21 mouse cellular contexts compared by ENCODE assay signal in the genomic region with DNA sequence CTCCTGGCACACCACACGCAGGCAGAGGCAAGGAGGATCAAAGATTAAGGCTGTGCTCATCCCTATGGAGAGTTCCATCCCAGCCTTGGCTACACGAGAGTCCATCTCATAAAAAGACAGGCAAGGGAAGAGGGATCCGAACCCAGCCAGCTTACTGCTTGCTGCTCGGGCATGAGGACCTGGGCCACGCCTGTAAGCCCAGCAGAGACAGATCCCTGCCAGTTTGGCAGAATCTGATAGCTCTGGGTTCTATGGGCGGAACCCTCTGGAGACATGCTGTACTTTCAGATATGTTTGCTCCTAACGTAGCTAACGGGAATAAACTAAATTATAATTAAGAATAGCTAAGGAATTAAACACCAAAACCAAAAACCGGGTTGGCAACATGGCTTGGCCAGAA. TPM values are rescaled to one million over a fixed set of nuclear protein-coding genes. Genes with fewer than 3 reads are reported as not detected.
DNase-seq lines count a peak whose midpoint lies in the region; ATAC-seq and TF ChIP-seq lines count a peak whose summit lies in the region.
"Had no signal": no experiment of that assay in that cellular context is flagged by ENCODE, and none has a peak within 500 bp of the region (broad histone marks: within the 10 kb centered on the region; RNA-seq: fewer than 3 reads in every experiment).

No protein-coding gene starts in this region.

- 90% methylated on average over 9 of the region's 9 CpGs for WGBS in intestine, embryonic 14.5 days
- 82% methylated on average over 9 of the region's 9 CpGs for WGBS in intestine, postnatal 0 days
- 59% methylated on average over 9 of the region's 9 CpGs for WGBS in bone marrow, adult 2 months
- WGBS in liver, embryonic 15.5 days (ENCODE audit: insufficient replicate concordance), result 33% methylated on average over 9 of the region's 9 CpGs

- H3K36me3 ChIP-seq in intestine, embryonic 14.5 days (ENCODE audit: control insufficient read depth, insufficient read depth, low read length), result no peaks in the 10 kb centered on the region
- no peaks in the 10 kb centered on the region for H3K36me3 ChIP-seq in intestine, postnatal 0 days (ENCODE audit: control insufficient read depth, insufficient read depth)
- H3K36me3 ChIP-seq in liver, embryonic 15.5 days (replicated peaks), result no peaks in the 10 kb centered on the region
- H3K36me3 ChIP-seq: embryonic facial prominence, embryonic 15.5 days; hindbrain, embryonic 12.5 days; intestine, embryonic 15.5 days; kidney, embryonic 15.5 days had no signal

- DNase-seq in intestine, embryonic 14.5 days (ENCODE audit: low spot score), result peak; percentile 48
- no peak for DNase-seq in right cerebral cortex, postnatal 25 days
- DNase-seq in cerebellum, postnatal 36 days, result no peak
- DNase-seq: adrenal gland, postnatal 25 days; cerebellum, postnatal 10 days; embryo, embryonic 11 days; gastrocnemius, postnatal 10 days; heart, adult 2 months; right cerebral cortex, adult 18-20 months; thymus, adult 2 months had no signal

- no peak overlapping the region for H3K27ac ChIP-seq in intestine, embryonic 14.5 days (ENCODE audit: low read depth)
- no peak overlapping the region for H3K27ac ChIP-seq in intestine, postnatal 0 days (ENCODE audit: low read depth, low read length)
- H3K27ac ChIP-seq in bone marrow, adult 2 months (ENCODE audit: control insufficient read depth, insufficient read depth, low read depth, low read length, poor library complexity), result peak overlapping the region; percentile 93
- H3K27ac ChIP-seq in liver, embryonic 15.5 days (replicated peaks), result peak overlapping the region; percentile 98
- H3K27ac ChIP-seq: embryonic facial prominence, embryonic 15.5 days; heart, adult 2 months; hindbrain, embryonic 12.5 days; intestine, embryonic 15.5 days; kidney, embryonic 15.5 days had no signal

- H3K9me3 ChIP-seq in intestine, embryonic 14.5 days (ENCODE audit: control insufficient read depth, low read length), result no peaks in the 10 kb centered on the region
- H3K9me3 ChIP-seq in intestine, postnatal 0 days (ENCODE audit: control insufficient read depth), result no peaks in the 10 kb centered on the region
- H3K9me3 ChIP-seq in liver, embryonic 15.5 days (replicated peaks), result no peaks in the 10 kb centered on the region
- H3K9me3 ChIP-seq: embryonic facial prominence, embryonic 15.5 days; hindbrain, embryonic 12.5 days; intestine, embryonic 15.5 days; kidney, embryonic 15.5 days; megakaryocyte, embryonic 14.5 days had no signal

- H3K4me3 ChIP-seq in intestine, embryonic 14.5 days (ENCODE audit: low read depth, low read length), result no peak overlapping the region
- no peak overlapping the region for H3K4me3 ChIP-seq in intestine, postnatal 0 days (ENCODE audit: low read depth, low read length)
- no peak overlapping the region for H3K4me3 ChIP-seq in bone marrow, adult 2 months (replicated peaks; ENCODE audit: control insufficient read depth, low read depth, low read length)
- peak overlapping the region; percentile 25 for H3K4me3 ChIP-seq in liver, embryonic 15.5 days (replicated peaks)
- H3K4me3 ChIP-seq: embryonic facial prominence, embryonic 15.5 days; heart, adult 2 months; hindbrain, embryonic 12.5 days; intestine, embryonic 15.5 days; kidney, embryonic 15.5 days; megakaryocyte, embryonic 14.5 days had no signal

- no peaks in the 10 kb centered on the region for H3K27me3 ChIP-seq in intestine, embryonic 14.5 days (replicated peaks; ENCODE audit: control insufficient read depth, insufficient read depth, low read length)
- no peaks in the 10 kb centered on the region for H3K27me3 ChIP-seq in intestine, postnatal 0 days (replicated peaks; ENCODE audit: control insufficient read depth, insufficient read depth, low read length)
- no peaks in the 10 kb centered on the region for H3K27me3 ChIP-seq in liver, embryonic 15.5 days
- H3K27me3 ChIP-seq: embryonic facial prominence, embryonic 15.5 days; hindbrain, embryonic 12.5 days; intestine, embryonic 15.5 days; kidney, embryonic 15.5 days had no signal

- no peak for ATAC-seq in intestine, embryonic 14.5 days (replicated peaks; ENCODE audit: low FRiP score, low TSS enrichment, low read depth)
- no peak for ATAC-seq in intestine, postnatal 0 days
- ATAC-seq in erythroblast, adult 5-6 weeks (replicated peaks; ENCODE audit: low FRiP score, poor library complexity, severe bottlenecking), result peak; percentile 71
- peak; percentile 69 for ATAC-seq in liver, embryonic 15.5 days (ENCODE audit: insufficient read depth)
- ATAC-seq: intestine, embryonic 15.5 days; midbrain, embryonic 16.5 days had no signal

- H3K9ac ChIP-seq in intestine, embryonic 14.5 days (ENCODE audit: low read length), result no peak overlapping the region
- H3K9ac ChIP-seq in intestine, postnatal 0 days (ENCODE audit: low read depth, low read length), result no peak overlapping the region
- peak overlapping the region; percentile 58 for H3K9ac ChIP-seq in liver, embryonic 15.5 days
- H3K9ac ChIP-seq: embryonic facial prominence, embryonic 15.5 days; hindbrain, embryonic 12.5 days; intestine, embryonic 15.5 days; kidney, embryonic 15.5 days had no signal

- H3K4me1 ChIP-seq in intestine, embryonic 14.5 days (replicated peaks; ENCODE audit: control insufficient read depth, insufficient read depth, low read length), result peaks cover 12% of the 10 kb centered on the region
- no peaks in the 10 kb centered on the region for H3K4me1 ChIP-seq in intestine, postnatal 0 days (replicated peaks; ENCODE audit: control insufficient read depth, insufficient read depth, low read length)
- peaks cover 2% of the 10 kb centered on the region; the same call in 1 of the 2 replicates for H3K4me1 ChIP-seq in bone marrow, adult 2 months (ENCODE audit: control insufficient read depth, insufficient read depth, low read length)
- peaks cover 62% of the 10 kb centered on the region for H3K4me1 ChIP-seq in liver, embryonic 15.5 days (replicated peaks)

- peak; percentile 60; the same call in 1 of the 2 replicates for TF ChIP-seq POLR2A in bone marrow, adult 2 months (IDR thresholded peaks at IDR 0.05; ENCODE audit: borderline replicate concordance, control insufficient read depth, low read depth, low read length)

- no peak for TF ChIP-seq CTCF in intestine, postnatal 0 days (IDR thresholded peaks at IDR 0.05; ENCODE audit: low read depth)
- TF ChIP-seq CTCF in bone marrow, adult 2 months (IDR thresholded peaks at IDR 0.05; ENCODE audit: control insufficient read depth, insufficient read depth, low read length), result no peak

- no peak overlapping the region for H3K4me2 ChIP-seq in intestine, embryonic 14.5 days (ENCODE audit: low read length)
- no peak overlapping the region for H3K4me2 ChIP-seq in intestine, postnatal 0 days (replicated peaks; ENCODE audit: low read depth)
- H3K4me2 ChIP-seq in liver, embryonic 15.5 days, result peak overlapping the region; percentile 63
- H3K4me2 ChIP-seq: embryonic facial prominence, embryonic 15.5 days; hindbrain, embryonic 12.5 days; intestine, embryonic 15.5 days; kidney, embryonic 15.5 days had no signal

RNA-seq across cellular contexts. Expression of a gene that starts 3.6 kb away (rescaled TPM):
- polyA plus RNA-seq in intestine, embryonic 14.5 days (2014; fragmentation: Nextera tagmentation; extraction: Ambion mirVana), result 271 and 273 TPM in 2 replicates
- 84.2 and 89.2 TPM in 2 replicates for polyA plus RNA-seq in intestine, postnatal 0 days (2015; fragmentation: Nextera tagmentation; extraction: Ambion mirVana)
- polyA plus RNA-seq in bone marrow, adult 2 months (2011; ENCODE audit: insufficient read depth, insufficient read length, low replicate concordance, missing spikeins), result 221 and 300 TPM in 2 replicates
- 116 and 151 TPM in 2 replicates for total RNA-seq in erythroblast, adult 5-6 weeks (2015; ENCODE audit: low replicate concordance)
- 176 and 297 TPM in 2 replicates for total RNA-seq in erythroblast, adult 5-6 weeks (2017; ENCODE audit: low replicate concordance)
- 87.2 and 90.0 TPM in 2 replicates for polyA plus RNA-seq in liver, embryonic 15.5 days (2015; fragmentation: Nextera tagmentation; extraction: Ambion mirVana)

RNA-seq across cellular contexts. Expression of a gene that starts 21.7 kb away (rescaled TPM):
- polyA plus RNA-seq in intestine, embryonic 14.5 days (2014; fragmentation: Nextera tagmentation; extraction: Ambion mirVana), result 167 and 175 TPM in 2 replicates
- polyA plus RNA-seq in intestine, postnatal 0 days (2015; fragmentation: Nextera tagmentation; extraction: Ambion mirVana), result 103 and 114 TPM in 2 replicates
- polyA plus RNA-seq in bone marrow, adult 2 months (2011; ENCODE audit: insufficient read depth, insufficient read length, low replicate concordance, missing spikeins), result 37.3 and 38.3 TPM in 2 replicates
- total RNA-seq in erythroblast, adult 5-6 weeks (2015; ENCODE audit: low replicate concordance), result 81.7 and 106 TPM in 2 replicates
- 106 and 135 TPM in 2 replicates for total RNA-seq in erythroblast, adult 5-6 weeks (2017; ENCODE audit: low replicate concordance)
- 77.1 and 78.3 TPM in 2 replicates for polyA plus RNA-seq in liver, embryonic 15.5 days (2015; fragmentation: Nextera tagmentation; extraction: Ambion mirVana)

RNA-seq across cellular contexts. Expression of a gene that starts 43.3 kb away (rescaled TPM):
- 0.24 and 0.44 TPM in 2 replicates for polyA plus RNA-seq in intestine, embryonic 14.5 days (2014; fragmentation: Nextera tagmentation; extraction: Ambion mirVana)
- polyA plus RNA-seq in intestine, postnatal 0 days (2015; fragmentation: Nextera tagmentation; extraction: Ambion mirVana), result 0.14 and 0.24 TPM in 2 replicates
- 4.6 and 12.2 TPM in 2 replicates for polyA plus RNA-seq in bone marrow, adult 2 months (2011; ENCODE audit: insufficient read depth, insufficient read length, low replicate concordance, missing spikeins)
- 2.9 and 5.2 TPM in 2 replicates for total RNA-seq in erythroblast, adult 5-6 weeks (2015; ENCODE audit: low replicate concordance)
- 3.6 and 4.1 TPM in 2 replicates for total RNA-seq in erythroblast, adult 5-6 weeks (2017; ENCODE audit: low replicate concordance)
- polyA plus RNA-seq in liver, embryonic 15.5 days (2015; fragmentation: Nextera tagmentation; extraction: Ambion mirVana), result 2.8 and 3.0 TPM in 2 replicates
- polyA plus RNA-seq: C2C12 had no signal

Comparison
In these comparisons a context has a peak if more than half of its experiments do, and no peak if none do; other contexts are left out.
1. ATAC-seq: peak in erythroblast, adult 5-6 weeks (single experiment) and liver, embryonic 15.5 days (single experiment); none in intestine, embryonic 14.5 days (single experiment) and intestine, postnatal 0 days (single experiment).
2. H3K27ac ChIP-seq: peak in bone marrow, adult 2 months (single experiment) and liver, embryonic 15.5 days (single experiment); none in intestine, embryonic 14.5 days (single experiment) and intestine, postnatal 0 days (single experiment).